Mouse (Mus musculus) MEL (cell line): ENCODE measurements around the gene C2cd4d.

Source experiments
- CHD2 ChIP-seq: IDR thresholded peaks from 2 replicates; pipeline ENCODE4 v1.6.1; 2011; ENCODE audit warnings: low read length, improper control_type of control experiment
- CTCF ChIP-seq, 3 experiments: IDR thresholded peaks in 2 of 3; conservative IDR thresholded peaks in 1 of 3; 2 replicates each; pipeline ENCODE4 v1.5.1; 2011 to 2012; ENCODE audit warnings: low read length in 3 of 3, low read depth in 2 of 3, mild to moderate bottlenecking in 2 of 3, improper control_type of control experiment in 1 of 3, inconsistent platforms in 1 of 3, mixed read lengths in 1 of 3, moderate library complexity in 1 of 3; ENCODE audit not compliant: control insufficient read depth in 1 of 3, insufficient read depth in 1 of 3, poor library complexity in 1 of 3, severe bottlenecking in 1 of 3
- ETS1 ChIP-seq: IDR thresholded peaks from 2 replicates; pipeline ENCODE4 v1.6.1; 2012; ENCODE audit warnings: low read depth, mild to moderate bottlenecking, inconsistent platforms, low read length, improper control_type of control experiment, moderate library complexity
- GABPA ChIP-seq: IDR thresholded peaks from 2 replicates; pipeline ENCODE4 v1.6.1; 2012; ENCODE audit warnings: low read depth, mild to moderate bottlenecking, inconsistent platforms, low read length, improper control_type of control experiment, moderate library complexity
- KAT2A ChIP-seq: conservative IDR thresholded peaks from 2 replicates; pipeline ENCODE4 v1.6.1; 2012; ENCODE audit warnings: low read depth, low read length, improper control_type of control experiment, inconsistent platforms
- NELFE ChIP-seq: IDR thresholded peaks from 2 replicates; pipeline ENCODE4 v1.6.1; 2011; ENCODE audit warnings: low read depth, low read length, improper control_type of control experiment
- POLR2A ChIP-seq, 2 experiments: IDR thresholded peaks; 2 replicates each; pipeline ENCODE4 v1.6.1; 2011 to 2012; ENCODE audit warnings: low read length in 2 of 2, mild to moderate bottlenecking in 2 of 2, control low read depth in 1 of 2, improper control_type of control experiment in 1 of 2, low read depth in 1 of 2, moderate library complexity in 1 of 2; ENCODE audit not compliant: control insufficient read depth in 1 of 2, insufficient read depth in 1 of 2, poor library complexity in 1 of 2
- POLR2AphosphoS2 ChIP-seq: IDR thresholded peaks from 2 replicates; pipeline ENCODE4 v1.6.1; 2011; ENCODE audit warnings: low read length, improper control_type of control experiment
- USF1 ChIP-seq: IDR thresholded peaks from 2 replicates; pipeline ENCODE4 v1.6.1; 2014; ENCODE audit warnings: low read depth, mild to moderate bottlenecking, inconsistent platforms, low read length, improper control_type of control experiment, moderate library complexity
- ZC3H11A ChIP-seq: IDR thresholded peaks from 2 replicates; pipeline ENCODE4 v1.6.1; 2012; ENCODE audit warnings: low read depth, mild to moderate bottlenecking, inconsistent platforms, low read length, improper control_type of control experiment
- ZNF384 ChIP-seq: IDR thresholded peaks from 2 replicates; pipeline ENCODE4 v1.6.1; 2012; ENCODE audit warnings: low read depth, mild to moderate bottlenecking, inconsistent platforms, low read length, improper control_type of control experiment

- TF ChIP-seq ZC3H11A (no peak), KAT2A (no peak), POLR2A (IDR thresholded peaks at IDR 0.05; ENCODE audit: control insufficient read depth in 1 of 2, insufficient read depth in 1 of 2, low read depth in 1 of 2, low read length in 2 of 2, poor library complexity in 1 of 2) (no peak), NELFE (no peak), GABPA (no peak), ZNF384 (no peak), POLR2AphosphoS2 (no peak), USF1 (no peak), ETS1 (no peak), CTCF (IDR thresholded peaks at IDR 0.05 in 2 of 3, conservative IDR thresholded peaks at IDR 0.05 in 1 of 3; ENCODE audit: control insufficient read depth in 1 of 3, insufficient read depth in 1 of 3, low read depth in 2 of 3, low read length in 3 of 3, poor library complexity in 1 of 3, severe bottlenecking in 1 of 3) (no peak), CHD2 (no peak)
These were observed 17.7 kb downstream of the C2cd4d start for GRCm38 (mm10) chr3:94379831-94380510.
